In the genomic region with DNA sequence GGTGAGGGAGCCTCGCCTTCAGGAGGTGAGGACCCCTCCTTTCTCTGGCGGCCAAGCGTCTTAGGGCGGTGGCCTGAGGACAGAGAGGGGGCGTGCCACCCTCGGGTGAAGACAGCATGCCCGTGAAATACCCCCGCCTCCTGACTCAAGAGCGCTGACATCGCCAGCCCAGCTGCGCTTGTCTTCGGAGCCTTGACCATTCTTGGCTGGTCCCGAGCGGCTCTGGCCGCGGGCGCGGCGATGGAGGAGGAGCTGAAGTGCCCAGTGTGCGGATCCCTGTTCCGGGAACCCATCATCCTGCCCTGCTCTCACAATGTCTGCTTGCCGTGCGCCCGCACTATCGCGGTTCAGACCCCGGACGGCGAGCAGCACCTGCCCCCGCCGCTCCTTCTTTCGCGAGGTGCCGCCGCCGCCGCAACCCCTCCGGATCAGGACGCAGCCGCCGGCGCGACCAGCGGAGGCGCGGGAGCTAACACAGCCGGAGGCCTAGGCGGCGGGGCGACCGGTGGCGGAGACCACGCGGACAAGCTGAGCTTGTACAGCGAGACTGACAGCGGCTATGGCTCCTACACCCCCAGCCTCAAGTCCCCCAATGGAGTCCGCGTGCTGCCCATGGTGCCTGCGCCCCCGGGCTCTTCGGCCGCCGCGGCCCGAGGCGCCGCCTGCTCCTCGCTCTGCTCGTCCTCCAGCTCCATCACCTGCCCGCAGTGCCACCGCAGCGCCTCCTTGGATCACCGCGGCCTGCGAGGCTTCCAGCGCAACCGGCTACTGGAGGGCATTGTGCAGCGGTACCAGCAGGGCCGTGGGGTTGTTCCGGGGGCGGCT, we compare ENCODE assay signal across 8 mouse cellular contexts. TPM values are rescaled to one million over a fixed set of nuclear protein-coding genes. Genes with fewer than 3 reads are reported as not detected.
A peak's percentile ranks its signal among the peaks of the same experiment; 100 is the strongest.
DNase-seq lines count a peak whose midpoint lies in the region; ATAC-seq lines count a peak whose summit lies in the region.

No protein-coding gene starts in this region.

- H3K27ac ChIP-seq in kidney, embryonic 14.5 days (ENCODE audit: low read depth, low read length), result no peak overlapping the region
- peak overlapping the region; percentile 97 for H3K27ac ChIP-seq in hindbrain, embryonic 15.5 days (replicated peaks)
- peak overlapping the region; percentile 97 for H3K27ac ChIP-seq in midbrain, embryonic 14.5 days (replicated peaks; ENCODE audit: low read depth, low read length)

- peak; percentile 16 for ATAC-seq in kidney, embryonic 14.5 days (ENCODE audit: low FRiP score, low TSS enrichment)
- peak; percentile 40 for ATAC-seq in hindbrain, embryonic 15.5 days (ENCODE audit: low FRiP score, low read depth)
- peak; percentile 12 for ATAC-seq in midbrain, embryonic 14.5 days (ENCODE audit: low FRiP score, low TSS enrichment)
- no peak for ATAC-seq in granulocyte monocyte progenitor cell, adult 5-6 weeks (replicated peaks; ENCODE audit: poor library complexity, severe bottlenecking)

- 1% methylated on average over 80 of the region's 81 CpGs for WGBS in kidney, embryonic 14.5 days
- WGBS in hindbrain, embryonic 15.5 days, result under 1% methylated on average over 70 of the region's 81 CpGs
- under 1% methylated on average over 71 of the region's 81 CpGs for whole genome bisulfite sequencing in midbrain, embryonic 14.5 days

- H3K27me3 ChIP-seq in kidney, embryonic 14.5 days (ENCODE audit: control insufficient read depth, insufficient read depth, low read length), result peaks cover 60% of the 10 kb centered on the region
- H3K27me3 ChIP-seq in hindbrain, embryonic 15.5 days, result no peaks in the 10 kb centered on the region
- peaks cover 14% of the 10 kb centered on the region; the same call in 1 of the 2 replicates for H3K27me3 ChIP-seq in midbrain, embryonic 14.5 days (ENCODE audit: control insufficient read depth, insufficient read depth, low read length)

- no peak overlapping the region for H3K9ac ChIP-seq in kidney, embryonic 14.5 days (ENCODE audit: low read depth, low read length)
- H3K9ac ChIP-seq in hindbrain, embryonic 15.5 days, result peak overlapping the region; percentile 86
- H3K9ac ChIP-seq in midbrain, embryonic 14.5 days (replicated peaks; ENCODE audit: low read length), result peak overlapping the region; percentile 84

- H3K4me2 ChIP-seq in kidney, embryonic 14.5 days (replicated peaks; ENCODE audit: low read depth, low read length), result peak overlapping the region; percentile 100
- H3K4me2 ChIP-seq in hindbrain, embryonic 15.5 days, result peak overlapping the region; percentile 73
- peak overlapping the region; percentile 68 for H3K4me2 ChIP-seq in midbrain, embryonic 14.5 days (ENCODE audit: low read length)

- no peaks in the 10 kb centered on the region for H3K9me3 ChIP-seq in kidney, embryonic 14.5 days (ENCODE audit: control insufficient read depth, low read length)
- no peaks in the 10 kb centered on the region for H3K9me3 ChIP-seq in hindbrain, embryonic 15.5 days
- H3K9me3 ChIP-seq in midbrain, embryonic 14.5 days (ENCODE audit: control insufficient read depth, low read length), result no peaks in the 10 kb centered on the region

- peak overlapping the region; percentile 60 for H3K4me3 ChIP-seq in kidney, embryonic 14.5 days (ENCODE audit: low read length)
- H3K4me3 ChIP-seq in hindbrain, embryonic 15.5 days, result peak overlapping the region; percentile 75
- H3K4me3 ChIP-seq in midbrain, embryonic 14.5 days (replicated peaks; ENCODE audit: low read depth, low read length), result peak overlapping the region; percentile 83

- no peak for DNase-seq in kidney, adult 9 months
- DNase-seq in MN1 (ENCODE audit: low spot score) (peak; percentile 89), adipocyte (ENCODE audit: low spot score) (no peak)
- peak; percentile 64 to 66 for DNase-seq in cerebellum, postnatal 14 days
- peak; percentile 73 for DNase-seq in midbrain, embryonic 14.5 days

- peaks cover 20% of the 10 kb centered on the region for H3K4me1 ChIP-seq in kidney, embryonic 14.5 days (ENCODE audit: control insufficient read depth, insufficient read depth, low read length)
- H3K4me1 ChIP-seq in hindbrain, embryonic 15.5 days (replicated peaks), result peaks cover 68% of the 10 kb centered on the region
- H3K4me1 ChIP-seq in midbrain, embryonic 14.5 days (ENCODE audit: control insufficient read depth, insufficient read depth, low read length), result peaks cover 41% of the 10 kb centered on the region

- H3K36me3 ChIP-seq in kidney, embryonic 14.5 days (ENCODE audit: control insufficient read depth, insufficient read depth, low read length), result no peaks in the 10 kb centered on the region
- no peaks in the 10 kb centered on the region for H3K36me3 ChIP-seq in hindbrain, embryonic 15.5 days
- no peaks in the 10 kb centered on the region for H3K36me3 ChIP-seq in midbrain, embryonic 14.5 days (ENCODE audit: control insufficient read depth, insufficient read depth, low read length)

RNA-seq across cellular contexts. Expression of gene Trim67, which starts 1.0 kb away (rescaled TPM):
- 0.03 TPM in 1 of 2 replicates, not detected in the other for polyA plus RNA-seq in kidney, embryonic 14.5 days (2014; fragmentation: Nextera tagmentation; extraction: Ambion mirVana)
- 28.5 and 29.6 TPM in 2 replicates for polyA plus RNA-seq in hindbrain, embryonic 15.5 days (2015; fragmentation: Nextera tagmentation; extraction: Ambion mirVana)
- polyA plus RNA-seq in midbrain, embryonic 14.5 days (2014; fragmentation: Nextera tagmentation; extraction: Ambion mirVana), result 31.1 and 31.9 TPM in 2 replicates
- total RNA-seq in granulocyte monocyte progenitor cell, adult 5-6 weeks (2014; fragmentation: Nextera tagmentation), result not detected in 2 replicates
- not detected in 2 replicates for total RNA-seq in granulocyte monocyte progenitor cell, adult 5-6 weeks (2017)

RNA-seq across cellular contexts. Expression of gene Fam89a, which starts 42.2 kb away (rescaled TPM):
- polyA plus RNA-seq in kidney, embryonic 14.5 days (2014; fragmentation: Nextera tagmentation; extraction: Ambion mirVana), result 6.2 and 6.8 TPM in 2 replicates
- 1.1 and 1.8 TPM in 2 replicates for polyA plus RNA-seq in hindbrain, embryonic 15.5 days (2015; fragmentation: Nextera tagmentation; extraction: Ambion mirVana)
- polyA plus RNA-seq in midbrain, embryonic 14.5 days (2014; fragmentation: Nextera tagmentation; extraction: Ambion mirVana), result 0.21 and 0.32 TPM in 2 replicates
- not detected in 2 replicates for total RNA-seq in granulocyte monocyte progenitor cell, adult 5-6 weeks (2014; fragmentation: Nextera tagmentation)
- not detected in 2 replicates for total RNA-seq in granulocyte monocyte progenitor cell, adult 5-6 weeks (2017)

Comparison
In these comparisons a context has a peak if more than half of its experiments do, and no peak if none do; other contexts are left out.
1. DNase-seq: peak in MN1 (single experiment), cerebellum, postnatal 14 days (2 of 2) and midbrain, embryonic 14.5 days (single experiment); none in kidney, adult 9 months (single experiment) and adipocyte (single experiment).
2. RNA of gene Trim67, which starts 1.0 kb away (polyA plus RNA-seq): 31.1 to 31.9 TPM in midbrain, embryonic 14.5 days and 28.5 to 29.6 TPM in hindbrain, embryonic 15.5 days; 0.03 TPM in kidney, embryonic 14.5 days; every median in the first group is over 10 times any median in the second.
3. Peak in every context shown above with its lines, with median percentiles within 50 percentile points of each other: H3K4me2 ChIP-seq and H3K4me3 ChIP-seq.